Mouse (Mus musculus) CH12F3 (cell line): ENCODE measurements around the gene Sgsm2.
"Not testable (repeated sequence)": the region's sequence is repeated elsewhere in the genome, so short reads cannot be mapped to it uniquely, and the experiment has no call there.

Experiments used
- in situ Hi-C: fragments of 300-500 bp; cut with MboI; formaldehyde crosslinking; loops from 2 replicates; pipeline ENCODE4 v1.14.3; 2020; ENCODE audit warnings: low sequenced_read_pairs

The Sgsm2 gene

GRCm38 (mm10) chr11:74830256-74831161 lies 66.4 kb downstream of the Sgsm2 start, which contains the start of gene Mnt:
Mnt (plus strand) TSS chr11:74830920.
- in situ Hi-C loops = no loop called here

- in situ Hi-C loops = no loop called here
Measured at GRCm38 (mm10) chr11:74829812-74830211, 67.0 kb downstream of the Sgsm2 start.

DNA sequence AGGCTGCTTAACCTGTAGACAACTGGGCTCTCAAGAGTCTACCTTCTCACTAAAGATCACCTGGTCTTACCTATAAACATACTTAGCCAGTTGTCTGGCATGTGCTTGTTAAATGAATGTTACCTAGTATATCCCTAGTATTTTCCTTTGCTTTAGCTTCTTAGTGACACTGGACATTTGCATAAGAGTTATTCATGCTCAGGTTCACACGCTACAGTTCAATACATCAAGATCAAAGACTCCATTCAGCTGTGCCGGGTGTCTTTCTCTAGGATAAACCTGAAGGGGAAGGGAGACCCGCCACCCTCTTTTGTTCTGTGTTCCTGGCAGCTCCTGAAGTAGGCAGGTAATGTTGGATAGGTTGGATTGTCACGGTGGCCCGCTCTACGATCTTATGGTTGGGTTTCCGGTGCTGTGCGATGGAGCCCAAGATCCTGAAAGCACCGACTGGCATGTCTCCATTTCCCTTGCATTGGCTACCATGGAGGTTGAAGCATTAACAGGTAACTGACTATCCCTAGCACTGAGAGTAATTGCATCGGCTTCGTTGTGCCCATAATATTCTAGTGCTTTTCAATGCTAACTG lies 67.8 kb downstream of the Sgsm2 start:
- in situ Hi-C loops = no loop called here

GRCm38 (mm10) chr11:74828404-74828931 lies 68.4 kb downstream of the Sgsm2 start:
- in situ Hi-C loops = no loop called here

DNA sequence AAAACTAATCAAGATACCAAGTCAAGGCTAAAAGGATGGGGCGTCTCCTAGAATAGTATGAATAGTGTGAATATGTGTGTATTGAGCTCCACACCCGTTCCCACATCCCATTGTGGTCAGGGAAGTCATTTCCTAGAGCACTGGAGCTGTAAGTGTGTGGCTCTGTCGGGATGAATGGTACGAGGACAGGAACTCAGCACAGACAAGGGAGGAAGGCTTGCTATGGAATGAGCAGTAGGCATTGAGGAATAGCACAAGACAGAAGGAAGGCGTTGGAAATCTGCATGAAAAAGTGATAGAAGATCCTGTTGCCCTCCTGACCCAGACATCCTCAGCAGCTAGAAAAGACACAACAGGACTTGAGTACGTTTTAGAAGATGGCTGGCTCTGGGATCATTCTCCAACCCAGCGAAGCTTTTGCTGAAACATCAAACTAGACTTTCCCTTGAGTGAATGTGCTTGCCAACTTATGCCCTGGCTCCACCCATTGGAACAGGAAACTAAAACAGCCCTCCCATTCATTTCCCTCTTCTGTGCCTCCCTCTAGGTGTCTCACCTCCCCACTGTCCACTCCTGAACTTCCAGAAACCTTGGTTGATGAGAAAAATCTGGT lies 69.0 kb downstream of the Sgsm2 start:
- in situ Hi-C loops = no loop called here

DNA sequence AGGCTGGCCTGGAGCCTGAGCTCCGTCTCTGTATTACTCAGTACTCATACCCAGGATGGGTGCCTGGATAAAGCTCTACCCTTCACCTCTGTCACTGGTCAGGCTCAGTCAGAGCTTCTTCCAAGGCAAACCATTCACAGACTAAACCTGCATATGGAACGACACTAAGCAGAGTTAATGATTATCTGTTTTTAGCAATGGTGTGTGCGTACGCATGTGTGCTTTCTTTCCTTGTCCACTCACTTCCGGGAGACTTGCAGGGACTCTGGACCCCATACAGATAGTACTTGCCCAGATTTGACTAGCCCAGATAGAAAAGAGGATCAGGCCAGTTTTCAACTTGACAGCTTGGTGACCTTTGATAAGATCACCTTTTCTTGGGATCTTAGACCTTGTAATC lies 70.2 kb downstream of the Sgsm2 start:
- in situ Hi-C loops = no loop called here

DNA sequence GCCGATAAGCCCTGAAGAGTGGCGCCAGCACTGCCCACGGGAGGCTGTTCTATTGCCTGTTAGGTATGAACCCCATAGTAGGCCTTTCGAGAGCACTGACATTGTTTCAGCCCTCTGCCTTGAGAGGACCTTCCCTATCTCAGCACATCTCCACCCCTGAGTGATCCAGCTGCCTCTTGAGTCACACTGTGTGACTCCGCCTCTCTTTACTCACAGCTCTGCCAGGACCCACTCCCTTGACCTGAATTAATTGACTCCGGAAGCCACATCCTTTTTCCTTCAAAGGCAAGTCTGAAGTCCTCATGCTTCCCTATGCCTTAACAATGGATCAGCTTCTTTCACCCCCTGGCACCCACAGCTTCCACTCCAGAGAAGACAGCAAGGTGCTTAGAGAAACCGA lies 70.7 kb downstream of the Sgsm2 start:
- in situ Hi-C loops = no loop called here

DNA sequence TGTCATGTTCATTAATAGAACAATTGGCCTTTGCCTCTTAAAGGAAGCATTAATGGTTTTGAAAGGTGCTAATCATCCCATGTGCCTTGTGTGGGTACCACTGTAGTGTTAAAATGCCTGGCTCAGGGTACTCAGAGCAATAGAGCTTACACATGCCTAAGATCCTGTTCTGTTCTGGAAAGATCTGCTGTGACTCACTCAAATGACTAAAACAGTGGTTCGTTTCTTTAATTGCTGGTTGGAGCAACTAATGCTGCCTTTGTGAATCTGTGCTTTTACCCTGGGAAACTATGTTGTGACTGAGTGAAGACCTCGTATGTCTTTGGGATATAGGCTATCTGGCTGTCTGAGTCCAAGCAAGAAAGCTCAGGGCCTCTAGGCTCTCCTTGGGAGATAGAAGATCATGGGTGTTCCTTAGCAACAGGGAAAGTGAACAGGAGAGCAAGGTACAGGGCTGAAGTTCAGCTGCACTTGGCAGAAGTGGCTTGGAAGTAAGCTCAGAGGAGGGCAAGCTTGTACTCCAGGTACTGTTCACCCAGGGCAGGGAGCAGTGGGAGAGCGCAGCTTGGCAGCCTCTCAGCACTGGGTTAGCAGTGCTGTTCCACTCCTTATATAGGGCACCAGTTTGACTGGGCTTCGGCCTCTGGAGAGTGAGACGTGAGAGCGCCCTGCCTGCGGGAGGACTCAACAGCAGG lies 74.0 kb downstream of the Sgsm2 start:
- in situ Hi-C loops = no loop called here

- in situ Hi-C loops = no loop called here
Measured at GRCm38 (mm10) chr11:74821463-74821862, 75.4 kb downstream of the Sgsm2 start.

- in situ Hi-C loops = no loop called here
Measured at GRCm38 (mm10) chr11:74820921-74821320, 75.9 kb downstream of the Sgsm2 start.

DNA sequence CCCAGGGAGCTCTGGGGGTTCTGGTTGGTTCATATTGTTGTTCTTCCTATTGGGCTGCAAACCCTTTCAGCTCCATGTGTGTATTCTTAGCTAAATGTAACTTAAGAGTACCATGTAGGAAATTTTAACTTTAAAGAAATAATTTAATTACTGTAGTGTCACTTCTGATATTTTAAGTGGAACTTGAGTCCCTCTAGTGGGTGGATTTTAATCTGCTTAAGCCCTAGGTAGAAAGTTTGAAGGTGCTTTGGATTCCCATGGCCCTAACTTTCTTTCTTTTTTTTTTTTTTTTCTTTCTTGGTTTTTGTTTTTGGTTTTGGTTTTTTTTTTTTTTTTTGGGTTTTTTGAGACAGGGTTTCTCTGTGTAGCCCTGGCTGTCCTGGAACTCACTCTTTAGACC lies 81.1 kb downstream of the Sgsm2 start:
- in situ Hi-C loops = no loop called here

GRCm38 (mm10) chr11:74811538-74811937 lies 85.3 kb downstream of the Sgsm2 start:
- in situ Hi-C loops = no loop called here

- in situ Hi-C loops = not testable (repeated sequence)
Measured at GRCm38 (mm10) chr11:74811027-74811426, 85.8 kb downstream of the Sgsm2 start.

DNA sequence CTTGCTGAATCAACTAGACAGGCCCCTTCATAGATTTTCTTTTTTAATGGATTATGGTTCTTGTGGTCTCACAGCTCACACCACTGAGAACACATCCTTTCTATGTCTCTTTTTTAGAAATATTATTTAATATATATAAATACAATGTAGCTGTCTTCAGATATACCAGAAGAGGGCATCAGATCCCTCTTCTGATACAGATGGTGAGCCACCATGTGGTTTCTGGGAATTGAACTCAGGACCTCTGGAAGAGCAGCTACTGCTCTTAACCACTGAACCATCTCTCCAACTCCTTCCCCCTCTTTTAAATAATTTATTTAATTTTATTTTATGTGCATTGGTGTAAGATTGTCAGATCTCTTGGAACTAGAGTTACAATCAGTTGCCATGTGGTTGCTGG lies 86.7 kb downstream of the Sgsm2 start:
- in situ Hi-C loops = no loop called here

DNA sequence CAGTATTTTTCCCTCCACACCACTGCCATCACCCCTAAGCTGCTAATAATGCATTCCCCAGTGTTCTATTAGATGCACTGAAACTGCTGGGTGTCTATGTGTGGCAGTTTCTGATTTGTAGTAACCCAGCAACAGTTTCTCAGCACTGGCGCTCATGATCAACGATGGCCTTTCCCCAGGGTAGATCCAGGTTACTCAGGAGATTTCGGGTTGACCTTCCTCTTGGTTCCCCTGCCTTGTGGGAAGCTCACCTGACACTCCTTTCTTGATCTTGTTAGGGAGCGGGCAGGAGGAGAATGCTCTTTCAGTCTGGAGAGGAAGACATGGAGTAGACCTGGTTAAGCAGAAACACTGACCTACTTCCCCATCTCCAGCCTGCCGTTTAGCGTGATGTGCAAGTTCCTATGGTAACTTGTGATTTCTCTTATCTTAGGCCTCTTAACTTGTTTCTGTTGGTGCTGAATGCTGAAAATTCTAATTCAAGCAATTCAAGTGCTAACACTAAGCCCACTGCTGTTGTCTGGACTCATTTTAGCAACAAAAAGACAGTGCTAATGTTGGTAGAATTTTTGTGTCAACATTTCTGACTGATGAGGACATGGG lies 88.5 kb downstream of the Sgsm2 start:
- in situ Hi-C loops = no loop called here

- in situ Hi-C loops = no loop called here
Measured at GRCm38 (mm10) chr11:74807246-74807882, 89.5 kb downstream of the Sgsm2 start.

GRCm38 (mm10) chr11:74804081-74804627 lies 92.7 kb downstream of the Sgsm2 start:
- in situ Hi-C loops = no loop called here

- in situ Hi-C loops = no loop called here
Measured at GRCm38 (mm10) chr11:74800658-74801057, 96.2 kb downstream of the Sgsm2 start.
